Mouse (Mus musculus): ENCODE measurements around the gene Arrdc2.

Gene Arrdc2

GRCm38 (mm10) chr8:70864712-70865221, 25.2 kb upstream of the Arrdc2 start:
- peak; percentile 61 to 84 for DNase-seq (ENCODE audit: inconsistent age in 2 of 2, low spot score in 1 of 2)

GRCm38 (mm10) chr8:70863956-70864711, 24.6 kb upstream of the Arrdc2 start:
- peak in 1 of 2 experiments; percentile 54 for DNase-seq (ENCODE audit: inconsistent age in 2 of 2, low spot score in 1 of 2)

GRCm38 (mm10) chr8:70862824-70863641, 23.5 kb upstream of the Arrdc2 start, which contains the start of gene Kcnn1:
Gene Kcnn1, minus strand, starts transcription at chr8:70863258.
- peak in 1 of 2 experiments; percentile 53 for DNase-seq (ENCODE audit: inconsistent age in 2 of 2, low spot score in 1 of 2)

- no peak for DNase-seq (ENCODE audit: inconsistent age in 2 of 2, low spot score in 1 of 2)
Observed at GRCm38 (mm10) chr8:70857516-70857915, 18.0 kb upstream of the Arrdc2 start.

GRCm38 (mm10) chr8:70856541-70857197, 17.1 kb upstream of the Arrdc2 start:
- peak; percentile 86 to 91 for DNase-seq (ENCODE audit: inconsistent age in 2 of 2, low spot score in 1 of 2)

GRCm38 (mm10) chr8:70856028-70856427, 16.5 kb upstream of the Arrdc2 start:
- DNase-seq (ENCODE audit: inconsistent age in 2 of 2, low spot score in 1 of 2), result no peak

- no peak for DNase-seq (ENCODE audit: inconsistent age in 2 of 2, low spot score in 1 of 2)
Observed at GRCm38 (mm10) chr8:70853863-70854262, 14.3 kb upstream of the Arrdc2 start.

GRCm38 (mm10) chr8:70852595-70853231, 13.2 kb upstream of the Arrdc2 start:
- no peak for DNase-seq (ENCODE audit: inconsistent age in 2 of 2, low spot score in 1 of 2)

- no peak for DNase-seq (ENCODE audit: inconsistent age in 2 of 2, low spot score in 1 of 2)
Observed at GRCm38 (mm10) chr8:70851837-70852236, 12.3 kb upstream of the Arrdc2 start.

- no peak for DNase-seq (ENCODE audit: inconsistent age in 2 of 2, low spot score in 1 of 2)
Observed at GRCm38 (mm10) chr8:70850947-70851346, 11.4 kb upstream of the Arrdc2 start.

- no peak for DNase-seq (ENCODE audit: inconsistent age in 2 of 2, low spot score in 1 of 2)
Observed at GRCm38 (mm10) chr8:70850132-70850845, 10.8 kb upstream of the Arrdc2 start.

GRCm38 (mm10) chr8:70849333-70849990, 9.9 kb upstream of the Arrdc2 start:
- DNase-seq (ENCODE audit: inconsistent age in 2 of 2, low spot score in 1 of 2), result no peak

- DNase-seq (ENCODE audit: inconsistent age in 2 of 2, low spot score in 1 of 2), result no peak
Observed at GRCm38 (mm10) chr8:70846371-70847154, 7.0 kb upstream of the Arrdc2 start.

GRCm38 (mm10) chr8:70845108-70845507, 5.6 kb upstream of the Arrdc2 start:
- no peak for DNase-seq (ENCODE audit: inconsistent age in 2 of 2, low spot score in 1 of 2)

- peak; percentile 89 to 96 for DNase-seq (ENCODE audit: inconsistent age in 2 of 2, low spot score in 1 of 2)
Observed at GRCm38 (mm10) chr8:70844523-70844922, 5.0 kb upstream of the Arrdc2 start.

- no peak for DNase-seq (ENCODE audit: inconsistent age in 2 of 2, low spot score in 1 of 2)
Observed at GRCm38 (mm10) chr8:70843941-70844340, 4.4 kb upstream of the Arrdc2 start.

- no peak for DNase-seq (ENCODE audit: inconsistent age in 2 of 2, low spot score in 1 of 2)
Observed at GRCm38 (mm10) chr8:70843214-70843773, 3.8 kb upstream of the Arrdc2 start.

- no peak for DNase-seq (ENCODE audit: inconsistent age in 2 of 2, low spot score in 1 of 2)
Observed at GRCm38 (mm10) chr8:70842484-70842883, 3.0 kb upstream of the Arrdc2 start.

All from adrenal gland, adult (tissue).